Mouse (Mus musculus) hindbrain, postnatal 0 days (tissue): ENCODE data around the gene Ddi2. TPM values are rescaled to one million over a fixed set of nuclear protein-coding genes. Genes with fewer than 3 reads are reported as not detected.

Source experiments
- ATAC-seq: fragments of 200-750 bp; cut with Nextera tagmentation; 2 replicates; pipeline ENCODE4 v1.8.0; 2017; ENCODE audit warnings: mild to moderate bottlenecking, moderate TSS enrichment, moderate library complexity
- DNase-seq: peaks from one replicate; pipeline ENCODE4 v3.0.0-alpha.2; 2015; ENCODE audit warnings: low spot score
- H3K27ac ChIP-seq: fragments of 300-500 bp; sonication (generic); 2 replicates; pipeline ENCODE4 v1.5.1; 2014; ENCODE audit warnings: mild to moderate bottlenecking
- H3K27me3 ChIP-seq: fragments of 300-500 bp; sonication (generic); 2 replicates; pipeline ENCODE4 v1.6.1; 2014; ENCODE audit warnings: low read length, mixed read lengths; ENCODE audit not compliant: insufficient read depth
- H3K36me3 ChIP-seq: fragments of 300-500 bp; sonication (generic); 2 replicates; pipeline ENCODE4 v1.6.1; 2014; ENCODE audit warnings: low read length, mixed read lengths; ENCODE audit not compliant: insufficient read depth
- H3K4me1 ChIP-seq: fragments of 300-500 bp; sonication (generic); 2 replicates; pipeline ENCODE4 v1.6.1; 2014; ENCODE audit warnings: antibody characterized with exemption, low read length, mixed read lengths; ENCODE audit not compliant: insufficient read depth
- H3K4me2 ChIP-seq: fragments of 300-500 bp; sonication (generic); 2 replicates; pipeline ENCODE4 v1.6.1; 2014; ENCODE audit warnings: low read depth, mild to moderate bottlenecking, low read length, moderate library complexity, mixed read lengths
- H3K4me3 ChIP-seq: fragments of 300-500 bp; sonication (generic); 2 replicates; pipeline ENCODE4 v1.5.1; 2014; ENCODE audit warnings: low read length
- H3K9ac ChIP-seq: fragments of 300-500 bp; sonication (generic); replicated peaks from 2 replicates; pipeline ENCODE4 v1.6.1; 2014; ENCODE audit warnings: mild to moderate bottlenecking, low read length, moderate library complexity, mixed read lengths
- H3K9me3 ChIP-seq: fragments of 300-500 bp; sonication (generic); 2 replicates; pipeline ENCODE4 v1.6.1; 2016; ENCODE audit warnings: low read length, mixed read lengths
- CTCF ChIP-seq: IDR thresholded peaks from 2 replicates; pipeline ENCODE4 v1.5.1; 2016; ENCODE audit warnings: antibody characterized with exemption, control low read depth, low read depth
- WGBS: fragments of 180-500 bp; shearing (Covaris S2); extraction: QIAGEN DNeasy Blood & Tissue Kit; methylation state at CpG from one replicate; pipeline ENCODE4 v1.1.7; 2014; 5-methylcytosine and 5-hydroxymethylcytosine counted together
- polyA plus RNA-seq: library from polyadenylated mRNA; unstranded; fragments of >200 nt; fragmentation: Nextera tagmentation; extraction: Ambion mirVana; gene quantifications from 2 replicates; pipeline ENCODE4 v1.2.1, GENCODE M21; 2015
- total RNA-seq: library from RNA; depleted of rRNA; stranded (reverse); fragments of >200 nt; gene quantifications from 2 replicates; pipeline ENCODE4 v1.2.3, GENCODE M21; 2014

Gene Ddi2
- total and polyA plus RNA-seq, 2 experiments from 2014 or later: 12.5 to 20.9 TPM

DNA sequence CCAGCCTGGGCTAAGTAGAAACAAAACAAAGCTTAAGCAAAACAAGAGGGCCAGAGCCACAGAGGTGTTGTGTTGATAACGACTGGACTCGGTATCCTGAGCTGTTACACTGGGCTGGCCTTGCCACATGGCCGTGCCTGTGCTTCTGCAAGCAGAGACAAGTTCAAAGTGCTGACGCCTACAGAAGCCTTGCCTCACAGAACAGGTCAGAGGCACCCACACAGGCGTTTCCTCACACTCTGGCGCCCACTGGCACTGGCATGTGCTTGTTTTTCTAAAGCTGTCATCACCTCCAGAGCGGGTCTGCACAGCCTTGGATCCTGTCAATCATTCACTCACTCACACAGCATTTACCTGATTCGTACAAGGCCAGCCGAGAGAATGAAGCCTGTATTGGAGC, 18.6 kb upstream of the Ddi2 start:
- no peak overlapping the region for H3K4me3 ChIP-seq
- no peak for TF ChIP-seq CTCF
- H3K9me3 ChIP-seq: no peaks in the 10 kb centered on the region
- WGBS: 72% methylated on average over 9 of the region's 9 CpGs
- H3K4me2 ChIP-seq: no peak overlapping the region
- H3K9ac ChIP-seq: no peak overlapping the region
- no peaks in the 10 kb centered on the region for H3K36me3 ChIP-seq
- H3K27ac ChIP-seq: no peak overlapping the region
- no peaks in the 10 kb centered on the region for H3K4me1 ChIP-seq
- no peaks in the 10 kb centered on the region for H3K27me3 ChIP-seq
- DNase-seq: no peak
- no peak for ATAC-seq

DNA sequence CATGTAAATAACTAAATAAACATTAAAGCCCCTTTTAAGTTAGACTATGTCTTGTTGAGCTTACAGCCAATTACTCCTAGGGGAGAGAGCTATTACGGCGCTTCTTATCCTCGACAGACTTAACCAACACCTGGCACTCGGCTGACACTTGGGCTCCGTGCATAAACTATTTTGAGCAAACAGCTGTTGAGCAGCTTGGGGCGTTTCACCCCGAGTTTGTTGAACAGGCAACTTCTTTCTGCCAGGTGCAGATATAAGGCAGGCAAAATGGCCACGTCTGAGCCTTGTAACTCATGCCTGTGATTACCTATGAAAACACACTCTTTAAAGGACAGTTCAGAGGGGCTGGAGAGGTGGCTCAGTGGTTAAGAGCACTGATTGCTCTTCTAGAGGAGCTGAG, 14.8 kb upstream of the Ddi2 start:
- H3K4me3 ChIP-seq: no peak overlapping the region
- no peaks in the 10 kb centered on the region for H3K36me3 ChIP-seq
- no peak overlapping the region for H3K27ac ChIP-seq
- TF ChIP-seq CTCF: no peak
- H3K9me3 ChIP-seq: no peaks in the 10 kb centered on the region
- WGBS: 77% methylated on average over 8 of the region's 8 CpGs
- H3K9ac ChIP-seq: no peak overlapping the region
- no peak for DNase-seq
- H3K27me3 ChIP-seq: no peaks in the 10 kb centered on the region
- H3K4me2 ChIP-seq: no peak overlapping the region
- H3K4me1 ChIP-seq: no peaks in the 10 kb centered on the region
- ATAC-seq: no peak

DNA sequence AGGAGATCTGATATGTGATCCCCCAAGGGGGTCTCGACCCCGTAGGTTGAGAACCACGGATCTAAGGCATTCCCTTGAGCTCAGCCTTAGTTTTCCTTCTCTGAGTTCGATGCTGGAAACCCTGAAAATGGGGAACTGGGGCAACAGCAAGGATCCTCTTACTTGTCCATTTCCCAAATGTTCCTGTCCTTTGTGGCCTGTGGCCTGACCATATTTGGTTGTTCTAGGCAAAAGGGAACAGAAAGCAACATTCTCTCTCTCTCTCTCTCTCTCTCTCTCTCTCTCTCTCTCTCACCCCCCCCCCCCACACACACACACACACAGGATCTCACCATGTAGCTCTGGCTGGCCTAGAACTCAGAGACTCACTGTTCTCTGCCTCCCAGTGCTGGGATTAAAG, 13.6 kb upstream of the Ddi2 start:
- no peak overlapping the region for H3K4me3 ChIP-seq
- no peak overlapping the region for H3K9ac ChIP-seq
- WGBS: 71% methylated on average over 4 of the region's 4 CpGs
- DNase-seq (no peak), ATAC-seq (no peak)
- no peaks in the 10 kb centered on the region for H3K4me1 ChIP-seq
- H3K9me3 ChIP-seq: no peaks in the 10 kb centered on the region
- H3K4me2 ChIP-seq: no peak overlapping the region
- TF ChIP-seq CTCF: no peak
- no peaks in the 10 kb centered on the region for H3K36me3 ChIP-seq
- no peaks in the 10 kb centered on the region for H3K27me3 ChIP-seq
- H3K27ac ChIP-seq: no peak overlapping the region

- no peak overlapping the region for H3K27ac ChIP-seq
Measured at GRCm38 (mm10) chr4:141735206-141735560, 12.0 kb upstream of the Ddi2 start.

GRCm38 (mm10) chr4:141734446-141735205, 11.4 kb upstream of the Ddi2 start:
- H3K4me1 ChIP-seq: no peaks in the 10 kb centered on the region
- no peaks in the 10 kb centered on the region for H3K9me3 ChIP-seq
- H3K9ac ChIP-seq: peak overlapping the region; percentile 33; the same call in 1 of the 2 replicates
- H3K36me3 ChIP-seq: no peaks in the 10 kb centered on the region
- ATAC-seq: peak; percentile 96
- H3K4me3 ChIP-seq: peak overlapping the region; percentile 35
- H3K27me3 ChIP-seq: no peaks in the 10 kb centered on the region
- WGBS: 6% methylated on average over 24 of the region's 24 CpGs
- DNase-seq: peak; percentile 97
- H3K27ac ChIP-seq: no peak overlapping the region
- TF ChIP-seq CTCF: no peak
- H3K4me2 ChIP-seq: peak overlapping the region; percentile 60

More at GRCm38 (mm10) chr4:141735206-141735560, 12.0 kb upstream of the Ddi2 start:
- Histone ChIP-seq H3K4me2 (peak overlapping the region; percentile 60), H3K9ac (peak overlapping the region; percentile 33; the same call in 1 of the 2 replicates), H3K27me3 (no peaks in the 10 kb centered on the region), H3K4me3 (peak overlapping the region; percentile 35), H3K36me3 (no peaks in the 10 kb centered on the region), H3K9me3 (no peaks in the 10 kb centered on the region), H3K4me1 (no peaks in the 10 kb centered on the region)
- TF ChIP-seq CTCF: no peak
- ATAC-seq (no peak; the same call in 1 of the 2 replicates), DNase-seq (no peak)
- WGBS: 25% methylated on average over 9 of the region's 9 CpGs

DNA sequence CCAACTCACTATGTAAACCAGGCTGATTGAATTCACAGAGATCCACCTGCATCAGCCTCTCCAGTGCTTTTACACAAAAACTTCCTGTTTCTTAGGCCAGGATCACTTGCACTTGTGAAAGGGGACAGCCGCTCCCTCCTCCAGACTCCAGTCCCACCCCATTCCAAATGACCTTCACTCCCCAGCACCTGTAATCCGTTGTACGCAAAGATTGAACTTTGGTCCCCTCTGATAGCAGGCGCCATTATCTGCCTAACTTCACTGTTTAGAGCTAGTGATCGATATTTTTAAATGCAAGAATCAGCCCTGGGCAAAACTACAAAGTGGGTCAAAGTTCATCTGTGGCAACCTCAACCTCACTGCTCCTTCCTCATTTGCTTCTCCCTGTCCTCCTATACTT, 8.5 kb upstream of the Ddi2 start:
- H3K9me3 ChIP-seq: no peaks in the 10 kb centered on the region
- no peaks in the 10 kb centered on the region for H3K4me1 ChIP-seq
- H3K27me3 ChIP-seq: no peaks in the 10 kb centered on the region
- ATAC-seq (no peak), DNase-seq (no peak)
- no peak overlapping the region for H3K9ac ChIP-seq
- H3K36me3 ChIP-seq: no peaks in the 10 kb centered on the region
- 81% methylated on average over 5 of the region's 5 CpGs for WGBS
- no peak overlapping the region for H3K4me2 ChIP-seq
- no peak for TF ChIP-seq CTCF
- no peak overlapping the region for H3K4me3 ChIP-seq
- no peak overlapping the region for H3K27ac ChIP-seq

DNA sequence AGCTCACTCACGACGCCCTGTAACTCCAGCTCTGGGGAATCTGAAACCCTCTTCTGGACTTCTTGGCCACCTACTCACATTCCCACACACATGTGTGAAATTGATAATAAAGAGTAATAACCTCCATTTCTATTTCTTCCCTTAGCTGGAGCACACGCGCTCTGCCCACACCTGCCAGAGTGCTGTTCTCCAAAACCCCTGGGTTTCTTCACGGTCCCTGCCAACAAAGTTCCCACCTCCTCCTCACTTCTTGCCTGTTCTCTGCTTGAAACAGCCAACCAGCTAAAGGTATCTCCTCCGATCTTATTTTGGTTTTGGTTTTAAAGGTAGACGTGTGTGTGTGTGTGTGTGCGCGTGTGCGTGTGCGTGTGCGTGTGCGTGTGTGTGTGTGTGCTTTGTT, 7.2 kb upstream of the Ddi2 start:
- ATAC-seq: no peak
- Histone ChIP-seq H3K4me2 (no peak overlapping the region), H3K9me3 (no peaks in the 10 kb centered on the region), H3K4me3 (no peak overlapping the region), H3K27ac (no peak overlapping the region), H3K9ac (no peak overlapping the region), H3K4me1 (no peaks in the 10 kb centered on the region), H3K36me3 (no peaks in the 10 kb centered on the region), H3K27me3 (no peaks in the 10 kb centered on the region)
- DNase-seq: no peak
- WGBS: 83% methylated on average over 13 of the region's 13 CpGs
- no peak for TF ChIP-seq CTCF
